Mouse (Mus musculus) embryo, embryonic 10 days (tissue): ENCODE results near the gene Cacnb3.

Experiments used
- DNase-seq: peaks from one replicate; pipeline ENCODE4 v3.0.0-alpha.2; 2015; ENCODE audit warnings: low spot score

The Cacnb3 gene

GRCm38 (mm10) chr15:98675634-98676250, 45.1 kb downstream of the Cacnb3 start:
- no peak for DNase-seq

DNA sequence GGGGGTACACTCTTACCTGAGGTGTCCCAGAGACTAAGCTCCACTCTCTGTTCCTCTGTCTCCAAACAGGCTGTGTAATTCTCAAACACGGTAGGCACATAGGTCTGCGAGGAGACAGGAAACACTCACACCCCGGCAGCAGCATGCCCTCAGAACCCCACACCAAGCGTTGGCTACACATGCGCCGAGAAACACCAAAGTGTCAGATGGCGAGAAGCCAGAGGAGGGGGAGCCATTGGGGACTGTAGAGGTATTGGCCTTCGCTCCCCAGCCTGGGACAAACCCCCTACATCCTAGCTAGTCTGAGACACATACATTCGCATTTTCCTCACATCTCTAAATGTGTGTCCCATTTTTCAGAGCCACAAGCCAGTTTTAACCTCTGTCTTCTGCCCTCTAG, 45.8 kb downstream of the Cacnb3 start:
- DNase-seq: no peak

DNA sequence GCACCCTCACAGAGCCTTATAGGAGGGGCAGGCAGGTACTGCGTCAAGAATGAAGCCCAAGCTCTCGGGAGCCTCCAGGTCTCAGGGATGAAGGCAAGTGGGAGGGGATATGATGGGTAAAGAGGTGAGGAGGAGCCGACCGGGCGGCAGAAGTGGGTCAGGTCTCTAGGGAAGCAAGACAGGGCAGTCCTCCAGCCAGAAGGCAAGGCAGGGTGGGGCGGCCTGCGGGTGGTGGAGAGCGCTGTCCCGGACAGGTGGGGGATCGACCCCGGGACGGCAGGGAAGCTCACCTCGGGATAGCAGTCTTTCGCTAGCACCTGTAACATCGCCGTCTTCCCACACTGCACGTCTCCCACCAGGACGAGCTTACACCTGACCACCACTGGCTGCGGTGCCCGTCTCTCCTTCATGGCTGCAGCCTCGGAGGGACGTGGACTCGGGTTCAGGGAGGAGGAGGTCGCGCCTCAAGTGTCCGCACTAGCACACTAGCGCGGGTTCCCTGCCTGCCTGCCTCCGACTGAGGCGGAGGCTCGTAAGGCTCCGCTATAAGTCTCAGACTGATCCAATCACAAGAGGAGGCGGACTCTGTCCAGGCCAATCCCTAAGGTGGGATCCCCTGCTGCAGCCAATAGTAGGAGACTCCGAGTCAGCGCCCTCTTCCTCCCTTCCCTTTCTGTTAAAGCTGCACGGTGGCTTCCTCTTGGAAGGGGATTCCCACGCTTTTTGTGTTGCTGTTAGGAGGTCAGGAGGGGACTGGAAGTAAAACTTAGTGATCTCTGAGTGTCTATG, 46.5 kb downstream of the Cacnb3 start, which contains the start of gene Rnd1:
Gene Rnd1, minus strand, starts transcription at position 522 of the 789 bp plus-strand sequence.
- DNase-seq: peak; percentile 93

DNA sequence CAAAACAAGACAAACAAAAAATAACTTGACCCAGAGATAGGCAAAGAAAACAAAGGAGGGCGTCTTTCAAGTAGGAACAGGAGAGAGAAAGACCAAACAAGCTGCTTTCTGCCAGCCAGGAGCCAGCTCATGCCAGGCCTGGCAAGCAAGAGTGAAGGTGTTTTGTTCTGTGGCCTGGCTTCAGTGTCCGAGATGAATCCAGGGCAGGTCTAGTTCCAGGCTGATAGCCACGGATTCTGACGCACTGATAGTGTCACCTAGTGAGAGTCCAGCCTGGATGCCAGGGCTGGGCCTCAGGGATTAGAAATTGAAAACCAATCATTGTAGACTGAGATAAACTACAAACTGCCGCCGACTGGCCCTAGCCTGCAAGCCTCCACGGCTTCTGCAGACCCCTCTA, 47.3 kb downstream of the Cacnb3 start:
- DNase-seq: no peak

- no peak for DNase-seq
Measured at GRCm38 (mm10) chr15:98680660-98681059, 50.0 kb downstream of the Cacnb3 start.

DNA sequence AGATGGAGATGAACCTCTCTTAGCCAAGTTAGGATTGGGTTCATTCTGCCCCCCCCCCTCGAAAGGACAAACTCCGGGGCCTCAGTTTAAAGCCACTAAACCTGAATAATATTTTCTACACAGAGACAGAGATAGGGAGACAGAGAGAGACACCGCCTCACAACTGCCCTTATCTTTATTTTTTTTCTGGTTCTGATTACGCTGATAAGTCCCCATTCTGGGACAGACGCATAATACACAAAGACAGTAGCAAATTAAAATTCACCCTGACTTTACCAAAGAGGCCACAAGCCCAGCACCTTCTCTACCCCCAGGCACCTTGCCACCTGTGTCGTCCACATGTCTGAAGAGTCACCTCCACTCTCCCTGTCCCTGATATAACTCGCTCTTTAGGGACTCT, 51.0 kb downstream of the Cacnb3 start:
- no peak for DNase-seq

DNA sequence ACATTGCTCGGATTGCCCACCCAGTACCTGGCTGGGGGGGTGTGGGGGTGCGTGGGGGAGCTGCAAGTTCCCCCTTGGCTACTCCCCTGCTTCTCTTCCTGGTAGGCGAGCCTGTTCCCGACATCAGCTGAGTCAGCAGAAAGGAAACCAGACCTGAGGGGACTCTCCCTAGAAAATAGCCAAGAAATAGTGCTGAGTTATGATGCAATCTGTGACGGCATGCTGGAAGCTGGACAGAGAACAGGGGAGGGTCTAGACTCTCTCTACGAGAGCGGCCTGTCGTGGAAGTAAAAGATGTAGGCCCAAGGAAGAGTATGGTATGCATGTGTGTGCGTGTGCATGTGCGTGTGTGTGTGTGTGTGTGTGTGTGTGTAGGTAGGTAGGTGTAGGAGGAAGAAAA, 52.5 kb downstream of the Cacnb3 start:
- DNase-seq: no peak

DNA sequence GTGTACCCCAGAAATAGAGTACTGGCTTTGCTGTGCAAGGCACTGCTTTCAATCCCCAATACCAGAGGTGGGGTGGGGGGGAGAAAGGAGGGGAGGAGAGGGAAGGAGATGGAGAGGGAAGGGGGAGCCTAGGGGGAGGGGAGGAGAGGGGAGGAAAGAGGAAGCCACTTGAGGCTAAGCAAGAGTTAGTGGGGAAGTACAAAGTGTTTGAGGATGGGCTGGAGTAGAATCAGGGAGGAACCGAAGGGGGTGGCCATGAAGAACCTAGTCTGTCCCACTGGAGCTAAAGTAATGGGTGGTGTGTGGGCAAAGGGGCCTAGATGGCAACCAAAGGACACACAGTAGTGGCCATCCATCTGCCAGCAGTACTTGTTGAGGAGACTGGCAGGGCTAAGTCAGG, 53.1 kb downstream of the Cacnb3 start:
- DNase-seq: no peak

DNA sequence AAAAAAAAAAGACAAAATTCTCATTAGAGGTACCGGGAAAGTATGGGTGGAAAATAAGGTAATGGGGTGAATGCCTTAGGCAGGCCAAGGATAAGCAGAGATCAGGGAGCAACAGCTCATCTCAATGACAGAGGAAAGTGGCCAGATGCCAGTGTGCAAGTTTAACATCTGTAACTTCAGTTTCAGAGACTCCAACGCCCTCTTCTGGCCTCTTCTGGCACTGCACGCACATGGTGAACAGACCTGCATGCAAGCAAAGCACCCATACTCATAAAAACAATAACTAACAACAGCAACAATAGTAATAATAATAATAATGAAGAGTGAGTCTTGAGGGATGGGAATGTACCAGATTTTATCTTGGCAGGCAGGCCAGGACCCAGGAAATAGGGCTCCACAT, 55.3 kb downstream of the Cacnb3 start:
- no peak for DNase-seq

GRCm38 (mm10) chr15:98689682-98690081, 59.0 kb downstream of the Cacnb3 start:
- DNase-seq: no peak

DNA sequence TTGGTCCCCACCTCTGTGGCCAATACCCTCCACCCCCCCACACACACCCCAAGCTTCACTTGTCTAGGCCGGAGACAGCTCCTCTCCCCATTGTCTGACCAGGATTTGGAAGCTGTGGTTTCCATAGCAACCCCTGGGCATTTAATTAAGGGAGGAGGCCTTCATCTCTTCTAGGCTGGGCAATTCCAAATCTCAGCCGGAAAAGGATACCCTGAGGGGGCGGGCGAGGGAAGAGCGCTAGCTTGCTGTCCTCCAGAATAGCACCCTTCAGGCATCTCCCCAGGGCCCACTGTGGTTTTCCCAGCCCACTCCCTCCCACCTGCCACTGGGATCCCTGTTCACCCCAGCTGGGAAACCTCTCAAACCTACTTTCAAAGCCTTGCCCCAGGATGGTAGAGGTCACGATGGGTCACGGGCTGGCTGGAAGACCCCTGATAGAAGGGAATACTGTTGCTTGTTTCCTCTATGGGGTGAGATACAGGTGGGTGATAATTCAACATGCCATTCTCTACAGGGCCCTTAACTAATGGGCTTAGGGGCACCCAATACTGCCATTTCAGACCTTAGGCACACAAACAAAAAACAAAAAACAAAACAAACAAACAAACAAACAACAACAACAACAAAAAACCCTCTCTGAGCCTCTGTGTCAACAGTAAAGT, 61.0 kb downstream of the Cacnb3 start:
- peak; percentile 78 for DNase-seq

DNA sequence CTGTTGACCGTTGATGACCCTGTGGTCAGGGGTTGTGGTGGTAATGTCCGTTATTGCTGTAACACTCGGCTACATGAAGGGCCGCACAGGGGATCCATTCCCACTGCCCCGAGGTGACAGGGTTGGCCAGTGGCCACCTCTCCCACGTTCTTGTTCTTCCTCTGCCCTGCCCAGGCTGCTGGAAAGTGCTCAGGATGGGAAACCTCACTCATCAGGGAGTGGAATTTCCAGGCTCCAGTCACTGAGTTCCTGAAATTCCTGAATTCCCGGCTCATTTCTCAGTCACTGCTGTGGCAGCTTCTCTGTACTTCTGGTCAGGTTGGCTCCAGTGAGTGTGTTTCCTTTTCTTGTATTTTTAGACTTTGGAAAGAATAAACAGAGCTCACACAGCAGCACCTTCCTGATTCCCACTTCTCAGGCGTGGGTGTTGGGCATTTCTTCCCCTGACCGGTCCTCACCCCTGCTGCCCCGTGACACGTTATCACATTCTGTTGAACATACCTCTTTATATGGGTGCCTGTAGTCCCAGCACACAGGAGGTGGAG, 61.6 kb downstream of the Cacnb3 start:
- peak; percentile 53 for DNase-seq
